Comparison of ENCODE assay signal across 8 mouse cellular contexts in the genomic region with DNA sequence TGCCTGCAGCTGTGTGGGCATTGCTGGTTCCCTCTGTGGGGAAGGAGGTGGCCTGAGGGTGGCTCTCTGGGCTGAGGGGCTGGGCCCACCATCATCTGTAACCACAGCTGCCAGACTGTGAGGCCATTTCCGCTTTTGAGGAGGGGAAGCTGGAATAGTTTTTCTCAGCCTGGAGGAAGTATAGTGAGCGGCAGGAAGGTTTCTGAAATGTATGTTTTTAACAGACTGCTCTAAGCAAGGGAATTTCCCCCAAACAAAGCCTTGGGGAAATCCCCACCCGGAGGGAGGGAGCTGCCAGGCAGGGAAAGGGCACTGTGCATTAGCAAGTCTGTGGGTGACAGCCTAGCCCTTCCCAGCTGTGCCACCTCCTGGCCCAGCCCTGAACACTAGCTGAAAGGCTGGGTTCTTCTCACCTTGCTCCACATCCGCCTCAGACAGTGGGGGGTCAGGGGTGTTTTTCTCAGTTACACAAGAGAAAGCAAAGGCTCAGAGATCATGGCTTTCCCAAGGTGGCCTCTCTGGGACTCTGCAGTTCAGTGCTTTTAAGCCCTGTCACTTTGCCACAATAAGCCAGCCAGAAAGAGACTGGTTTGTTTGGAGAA. TPM values are rescaled to one million over a fixed set of nuclear protein-coding genes. Genes with fewer than 3 reads are reported as not detected.
DNase-seq lines count a peak whose midpoint lies in the region; ATAC-seq and TF ChIP-seq lines count a peak whose summit lies in the region.

No protein-coding gene starts in this region.

- no peak overlapping the region for H3K9ac ChIP-seq in embryonic facial prominence, embryonic 15.5 days
- no peak overlapping the region; the same call in 1 of the 2 replicates for H3K9ac ChIP-seq in liver, adult 2 months (ENCODE audit: low read depth, low read length)

- H3K27ac ChIP-seq in embryonic facial prominence, embryonic 15.5 days (replicated peaks): peak overlapping the region; percentile 77
- peak overlapping the region; percentile 86 for H3K27ac ChIP-seq in hindbrain, embryonic 10.5 days
- H3K27ac ChIP-seq in liver, adult 2 months (replicated peaks; ENCODE audit: insufficient read depth, low read depth, low read length): peak overlapping the region; percentile 34; the same call in 1 of the 2 replicates

- no peak for TF ChIP-seq CTCF in G1E (IDR thresholded peaks at IDR 0.05; ENCODE audit: low read depth, low read length)
- no peak for TF ChIP-seq CTCF in liver, adult 2 months (IDR thresholded peaks at IDR 0.05; ENCODE audit: low read depth, low read length)

- H3K9me3 ChIP-seq in G1E (replicated peaks): no peaks in the 10 kb centered on the region
- no peaks in the 10 kb centered on the region for H3K9me3 ChIP-seq in embryonic facial prominence, embryonic 15.5 days (replicated peaks)
- H3K9me3 ChIP-seq in hindbrain, embryonic 10.5 days: no peaks in the 10 kb centered on the region

- 11% methylated on average over 4 of the region's 4 CpGs for WGBS in embryonic facial prominence, embryonic 15.5 days
- 5% methylated on average over 4 of the region's 4 CpGs for WGBS in hindbrain, embryonic 10.5 days
- 38% methylated on average over 4 of the region's 4 CpGs for WGBS in liver, adult 2 months

- TF ChIP-seq POLR2A in liver, adult 2 months (IDR thresholded peaks at IDR 0.05; ENCODE audit: extremely low read depth, insufficient read depth, low read length): no peak

- no peak overlapping the region for H3K4me3 ChIP-seq in G1E (ENCODE audit: low read depth, low read length)
- H3K4me3 ChIP-seq in embryonic facial prominence, embryonic 15.5 days (replicated peaks): no peak overlapping the region
- peak overlapping the region; percentile 21; the same call in 1 of the 2 replicates for H3K4me3 ChIP-seq in hindbrain, embryonic 10.5 days
- H3K4me3 ChIP-seq in liver, adult 2 months (ENCODE audit: insufficient read depth, low read depth, low read length): no peak overlapping the region

- H3K36me3 ChIP-seq in G1E (replicated peaks): no peaks in the 10 kb centered on the region
- no peaks in the 10 kb centered on the region for H3K36me3 ChIP-seq in embryonic facial prominence, embryonic 15.5 days
- H3K36me3 ChIP-seq in hindbrain, embryonic 10.5 days: peaks cover 31% of the 10 kb centered on the region
- no peaks in the 10 kb centered on the region; the same call in 1 of the 2 replicates for H3K36me3 ChIP-seq in liver, adult 2 months (ENCODE audit: control insufficient read depth, insufficient read depth, low read length)

- no peak overlapping the region for H3K4me2 ChIP-seq in embryonic facial prominence, embryonic 15.5 days (replicated peaks)

- H3K27me3 ChIP-seq in G1E (ENCODE audit: insufficient read depth, low read length): peaks cover 21% of the 10 kb centered on the region
- no peaks in the 10 kb centered on the region for H3K27me3 ChIP-seq in embryonic facial prominence, embryonic 15.5 days
- H3K27me3 ChIP-seq in hindbrain, embryonic 10.5 days (ENCODE audit: insufficient read depth, poor library complexity, severe bottlenecking): no peaks in the 10 kb centered on the region
- H3K27me3 ChIP-seq in liver, adult 2 months (ENCODE audit: control insufficient read depth, insufficient read depth, low read length): no peaks in the 10 kb centered on the region

- DNase-seq in 3T3-L1 (ENCODE audit: low read depth, low spot score): peak; percentile 6
- DNase-seq in G1E (ENCODE audit: low spot score): peak; percentile 7
- DNase-seq in hindbrain, embryonic 10.5 days (ENCODE audit: low spot score): peak; percentile 41
- DNase-seq in liver, adult 2 months (ENCODE audit: extremely low read depth, low read depth, low spot score): peak; percentile 33
- DNase-seq in monocyte, adult 2 months (ENCODE audit: low read depth in 1 of 2, low spot score in 2 of 2): peak; percentile 81 to 85
- DNase-seq in thymus, postnatal 4 days: peak; percentile 78
- no peak for DNase-seq in layer of hippocampus, postnatal 36 days

- H3K79me2 ChIP-seq in liver, adult 2 months (ENCODE audit: control insufficient read depth, insufficient read depth, low read length): no peaks in the 10 kb centered on the region; the same call in 1 of the 2 replicates

- ATAC-seq in G1E (ENCODE audit: extremely low read depth, insufficient number of reproducible peaks, low FRiP score, poor library complexity, severe bottlenecking): peak; percentile 55
- ATAC-seq in embryonic facial prominence, embryonic 15.5 days (ENCODE audit: insufficient number of reproducible peaks, low FRiP score, low TSS enrichment, low read depth): peak; percentile 61

- H3K4me1 ChIP-seq in G1E (ENCODE audit: insufficient read depth, low read depth, low read length): peaks cover 9% of the 10 kb centered on the region; the same call in 1 of the 2 replicates
- peaks cover 79% of the 10 kb centered on the region for H3K4me1 ChIP-seq in embryonic facial prominence, embryonic 15.5 days
- H3K4me1 ChIP-seq in hindbrain, embryonic 10.5 days (replicated peaks): peaks cover 80% of the 10 kb centered on the region
- peaks cover 2% of the 10 kb centered on the region; the same call in 1 of the 2 replicates for H3K4me1 ChIP-seq in liver, adult 2 months (ENCODE audit: control insufficient read depth, insufficient read depth, low read length)

RNA-seq across cellular contexts. Expression of gene C1qtnf9, which starts 31.2 kb away (rescaled TPM):
- total RNA-seq in G1E (2014; fragmentation: Nextera tagmentation): not detected in 2 replicates
- total RNA-seq in G1E (2017): 0.12 and 0.16 TPM in 2 replicates
- polyA plus RNA-seq in G1E (2012): not detected in 2 replicates
- polyA plus RNA-seq in embryonic facial prominence, embryonic 15.5 days (2015; fragmentation: Nextera tagmentation; extraction: Ambion mirVana): 3.6 and 4.1 TPM in 2 replicates
- 0.10 and 0.30 TPM in 2 replicates for polyA plus RNA-seq in hindbrain, embryonic 10.5 days (2016; fragmentation: Nextera tagmentation; extraction: Ambion mirVana)
- 0.34 and 0.46 TPM in 2 replicates for total RNA-seq in liver, adult 2 months (2014; rRNA removed)
- 0.07 and 0.24 TPM in 2 replicates for polyA plus RNA-seq in liver, adult 2 months (2012; rRNA removed)
- total RNA-seq in layer of hippocampus, postnatal 36 days (2021): under 1 TPM; 0.22 to 0.38 TPM

RNA-seq across cellular contexts. Expression of gene Mipep, which starts 47.7 kb away (rescaled TPM):
- total RNA-seq in G1E (2014; fragmentation: Nextera tagmentation) (14.3 and 17.7 TPM in 2 replicates), G1E (2017) (17.3 and 19.3 TPM in 2 replicates)
- polyA plus RNA-seq in G1E (2012): 13.7 and 18.7 TPM in 2 replicates
- polyA plus RNA-seq in embryonic facial prominence, embryonic 15.5 days (2015; fragmentation: Nextera tagmentation; extraction: Ambion mirVana): 20.0 and 24.3 TPM in 2 replicates
- polyA plus RNA-seq in hindbrain, embryonic 10.5 days (2016; fragmentation: Nextera tagmentation; extraction: Ambion mirVana): 20.8 and 22.2 TPM in 2 replicates
- 26.0 and 30.1 TPM in 2 replicates for total RNA-seq in liver, adult 2 months (2014; rRNA removed)
- 13.9 and 15.2 TPM in 2 replicates for polyA plus RNA-seq in liver, adult 2 months (2012; rRNA removed)
- 10 to 100 TPM; 32.0 to 33.0 TPM for total RNA-seq in layer of hippocampus, postnatal 36 days (2021)

Comparison
In these comparisons a context has a peak if more than half of its experiments do, and no peak if none do; other contexts are left out.
1. DNase-seq: peak in 3T3-L1 (single experiment), G1E (single experiment), hindbrain, embryonic 10.5 days (single experiment), liver, adult 2 months (single experiment), monocyte, adult 2 months (2 of 2) and thymus, postnatal 4 days (single experiment); none in layer of hippocampus, postnatal 36 days (0 of 2).
2. H3K27ac ChIP-seq: peak in every context shown above with its lines; median percentile 86 in hindbrain, embryonic 10.5 days; 77 in embryonic facial prominence, embryonic 15.5 days; 34 in liver, adult 2 months.